Mouse (Mus musculus) small intestine, adult 2 months (tissue): Measurements from ENCODE around the gene 1700013F07Rik.

Experiments used
- CTCF ChIP-seq: fragments of 200-500 bp; IDR thresholded peaks from 2 replicates; pipeline ENCODE4 v1.5.1; 2012; ENCODE audit warnings: low read depth, mild to moderate bottlenecking, control low read depth, inconsistent platforms, low read length, moderate library complexity, mixed read lengths; ENCODE audit not compliant: insufficient replicate concordance, insufficient read length; ENCODE audit errors: extremely low read depth
- POLR2A ChIP-seq: fragments of 200-500 bp; IDR thresholded peaks from 2 replicates; pipeline ENCODE4 v1.6.1; 2012; ENCODE audit warnings: low read depth, mild to moderate bottlenecking, control low read depth, inconsistent platforms, low read length, moderate library complexity

DNA sequence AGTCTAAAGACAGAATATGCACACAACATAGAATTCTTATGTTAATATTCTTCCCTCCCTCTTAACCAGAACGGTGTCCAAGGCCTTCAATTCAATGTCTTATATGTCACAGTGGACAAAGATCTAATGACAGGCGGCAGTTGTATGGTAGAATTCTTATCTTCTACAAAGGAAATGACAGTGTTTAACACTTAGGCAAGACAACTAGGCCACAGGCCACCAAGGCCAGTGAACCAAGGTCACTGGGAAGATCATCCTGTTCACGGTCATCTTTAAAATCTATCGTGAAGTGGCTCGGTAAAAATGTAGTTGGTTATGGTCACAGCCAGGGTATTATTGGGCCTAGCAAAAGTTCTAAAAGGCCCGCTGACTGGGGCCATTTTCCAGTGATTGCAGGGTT, at the start of gene 1700013F07Rik:
- TF ChIP-seq POLR2A (no peak), CTCF (no peak)
